Mouse (Mus musculus): ENCODE data around the gene C1qb. TPM values are rescaled to one million over a fixed set of nuclear protein-coding genes. Genes with fewer than 3 reads are reported as not detected.

The C1qb gene
- total and polyA plus RNA-seq, 3 experiments, result not detected

DNA sequence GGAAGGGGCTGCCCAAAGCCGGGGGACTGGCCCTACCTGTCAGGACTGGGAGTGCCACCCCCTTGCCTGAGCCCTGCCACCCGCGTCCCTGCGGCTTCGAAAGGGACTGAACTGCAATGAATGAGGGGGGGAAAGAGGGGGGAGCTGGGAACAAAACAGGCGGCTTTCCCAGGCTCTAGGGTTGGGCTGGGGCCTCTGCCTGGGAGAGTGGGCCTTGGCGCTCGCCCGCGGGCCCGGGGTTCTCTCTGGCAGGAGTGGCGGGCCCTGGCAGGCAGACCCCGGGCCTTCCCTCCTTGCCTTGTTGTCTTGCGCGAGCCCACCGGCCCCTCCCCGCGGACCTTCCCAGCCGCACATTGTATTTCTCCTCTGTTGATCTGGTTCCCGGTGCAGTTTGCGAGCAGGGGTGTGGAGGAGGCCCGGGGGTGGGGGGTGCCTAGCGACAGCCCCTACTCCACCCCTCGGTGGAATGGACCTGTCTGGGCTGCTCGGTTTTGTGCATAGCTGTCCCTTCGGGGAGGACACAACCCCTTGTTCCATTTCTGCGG is 49.5 kb downstream of the C1qb start:
- Histone ChIP-seq H3K79me2 (replicated peaks; ENCODE audit: control insufficient read depth, extremely low read depth, insufficient read depth, poor library complexity, severe bottlenecking) (no peaks in the 10 kb centered on the region), H3K9ac (ENCODE audit: insufficient read depth, low read depth) (no peak overlapping the region), H3K4me3 (replicated peaks in 1 of 3; ENCODE audit: low read depth in 2 of 3, low read length in 2 of 3, poor library complexity in 1 of 3) (no peak overlapping the region), H3K4me2 (ENCODE audit: insufficient read depth, low read depth, poor library complexity, severe bottlenecking) (no peak overlapping the region), H3K36me3 (replicated peaks in 1 of 2; ENCODE audit: control insufficient read depth in 1 of 2, insufficient read depth in 1 of 2, low read length in 1 of 2) (no peaks in the 10 kb centered on the region), H3K27me3 (replicated peaks) (peaks cover 60% of the 10 kb centered on the region), H3K27ac (ENCODE audit: insufficient read depth, low read depth) (no peak overlapping the region), H3K9me3 (replicated peaks; ENCODE audit: low read length) (peaks cover 7% of the 10 kb centered on the region), H3K4me1 (ENCODE audit: control insufficient read depth in 1 of 2, insufficient read depth in 2 of 2) (peaks cover 0 to 21% of the 10 kb centered on the region in 2 experiments; a peak in 2 of 4 replicates)
- dilution Hi-C loops (cut with MboI; ENCODE audit: extremely low pct_ligation_motif_present, extremely low pct_unique_long_range_greater_than_20kb, low sequenced_read_pairs), result no loop called here
- no peak for DNase-seq (ENCODE audit: extremely low read depth)
- in situ Hi-C loops (cut with MboI; ENCODE audit: low pct_ligation_motif_present, low pct_unique_long_range_greater_than_20kb, low sequenced_read_pairs), result no loop called here
- TF ChIP-seq ZNF384 (IDR thresholded peaks at IDR 0.05; ENCODE audit: low read depth, low read length) (no peak), EP300 (IDR thresholded peaks at IDR 0.05; ENCODE audit: low read length) (no peak)

- in situ Hi-C loops (cut with MboI; ENCODE audit: low pct_ligation_motif_present, low pct_unique_long_range_greater_than_20kb, low sequenced_read_pairs) (no loop called here), dilution Hi-C loops (cut with MboI; ENCODE audit: extremely low pct_ligation_motif_present, extremely low pct_unique_long_range_greater_than_20kb, low sequenced_read_pairs) (no loop called here)
- Histone ChIP-seq H3K4me3 (replicated peaks in 1 of 3; ENCODE audit: low read depth in 2 of 3, low read length in 2 of 3, poor library complexity in 1 of 3) (no peak within 1 kb of the TSS), H3K9me3 (replicated peaks; ENCODE audit: low read length) (peaks cover 7% of the 10 kb centered on the region), H3K79me2 (replicated peaks; ENCODE audit: control insufficient read depth, extremely low read depth, insufficient read depth, poor library complexity, severe bottlenecking) (no peaks in the 10 kb centered on the region), H3K4me1 (ENCODE audit: control insufficient read depth in 1 of 2, insufficient read depth in 2 of 2) (peaks cover 0 to 21% of the 10 kb centered on the region in 2 experiments; a peak in 2 of 4 replicates), H3K27ac (ENCODE audit: insufficient read depth, low read depth) (no peak within 1 kb of the TSS), H3K9ac (ENCODE audit: insufficient read depth, low read depth) (no peak within 1 kb of the TSS), H3K27me3 (replicated peaks) (peaks cover 62% of the 10 kb centered on the region), H3K36me3 (replicated peaks in 1 of 2; ENCODE audit: control insufficient read depth in 1 of 2, insufficient read depth in 1 of 2, low read length in 1 of 2) (no peaks in the 10 kb centered on the region), H3K4me2 (ENCODE audit: insufficient read depth, low read depth, poor library complexity, severe bottlenecking) (no peak within 1 kb of the TSS)
- TF ChIP-seq SIN3A (IDR thresholded peaks at IDR 0.05; ENCODE audit: low read length) (no peak), POLR2A (IDR thresholded peaks at IDR 0.05; ENCODE audit: low read depth, low read length) (no peak), TCF12 (IDR thresholded peaks at IDR 0.05; ENCODE audit: low read depth, low read length) (no peak), EP300 (IDR thresholded peaks at IDR 0.05; ENCODE audit: low read length) (no peak), ZNF384 (IDR thresholded peaks at IDR 0.05; ENCODE audit: low read depth, low read length) (no peak), KAT2A (IDR thresholded peaks at IDR 0.05; ENCODE audit: insufficient replicate concordance, low read length) (no peak), NELFE (IDR thresholded peaks at IDR 0.05; ENCODE audit: low read depth, low read length) (no peak), ETS1 (conservative IDR thresholded peaks at IDR 0.05; ENCODE audit: low read depth, low read length) (no peak), ZC3H11A (IDR thresholded peaks at IDR 0.05; ENCODE audit: low read depth, low read length) (no peak)
- no peak for DNase-seq (ENCODE audit: extremely low read depth)
Observed at GRCm38 (mm10) chr4:136835621-136836386, 50.2 kb downstream of the C1qb start, which contains the start of gene Ephb2. Gene Ephb2 (minus strand): TSS chr4:136835988.

DNA sequence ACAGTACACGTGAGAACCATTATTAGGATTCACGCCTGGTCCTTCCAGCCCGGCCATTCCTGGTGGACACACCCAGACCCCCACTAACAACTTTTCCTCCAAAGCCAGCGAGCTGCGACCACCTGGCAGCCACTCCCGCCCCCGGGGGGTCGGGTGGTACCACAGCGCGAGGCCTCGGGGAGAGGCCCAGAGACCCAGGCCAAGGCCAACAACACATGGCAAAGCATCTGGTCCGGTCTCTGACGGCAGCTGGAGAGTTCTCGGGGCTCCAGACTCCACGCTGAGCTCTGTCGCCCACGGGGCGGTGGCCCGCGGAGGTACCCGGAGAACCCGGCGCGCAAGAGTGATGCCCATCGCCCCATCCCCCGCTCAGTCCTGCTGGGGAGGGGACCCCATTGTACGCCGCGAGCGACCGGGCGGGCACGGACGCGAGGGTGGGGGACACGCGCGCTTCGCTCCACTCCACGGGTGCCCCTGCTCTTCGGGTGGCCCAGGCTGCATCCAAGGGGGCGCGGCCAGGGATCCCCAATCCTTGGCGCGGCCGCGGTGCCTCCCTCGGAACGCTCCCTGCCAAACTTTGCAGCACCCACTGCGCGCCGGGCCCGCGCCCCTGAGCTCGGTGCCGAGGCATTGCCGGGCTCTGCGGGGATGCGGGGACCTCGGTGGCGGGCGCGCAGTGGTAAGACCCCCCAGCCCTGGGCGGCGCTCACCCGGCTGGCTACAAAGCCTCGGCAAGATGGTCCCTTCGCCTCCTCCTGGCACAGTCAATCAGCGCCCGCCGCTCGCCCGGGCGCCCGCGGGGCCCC is 51.0 kb downstream of the C1qb start:
- in situ Hi-C loops (cut with MboI; ENCODE audit: low pct_ligation_motif_present, low pct_unique_long_range_greater_than_20kb, low sequenced_read_pairs) (no loop called here), dilution Hi-C loops (cut with MboI; ENCODE audit: extremely low pct_ligation_motif_present, extremely low pct_unique_long_range_greater_than_20kb, low sequenced_read_pairs) (no loop called here)
- no peak for DNase-seq (ENCODE audit: extremely low read depth)
- no peak overlapping the region for H3K27ac ChIP-seq (ENCODE audit: insufficient read depth, low read depth)
- no peak overlapping the region for H3K4me2 ChIP-seq (ENCODE audit: insufficient read depth, low read depth, poor library complexity, severe bottlenecking)
- H3K27me3 ChIP-seq (replicated peaks), result peaks cover 61% of the 10 kb centered on the region
- H3K36me3 ChIP-seq (replicated peaks in 1 of 2; ENCODE audit: control insufficient read depth in 1 of 2, insufficient read depth in 1 of 2, low read length in 1 of 2), result no peaks in the 10 kb centered on the region
- H3K9me3 ChIP-seq (replicated peaks; ENCODE audit: low read length), result peaks cover 7% of the 10 kb centered on the region
- no peak overlapping the region for H3K9ac ChIP-seq (ENCODE audit: insufficient read depth, low read depth)
- no peaks in the 10 kb centered on the region for H3K79me2 ChIP-seq (replicated peaks; ENCODE audit: control insufficient read depth, extremely low read depth, insufficient read depth, poor library complexity, severe bottlenecking)
- H3K4me3 ChIP-seq (replicated peaks in 1 of 3; ENCODE audit: low read depth in 2 of 3, low read length in 2 of 3, poor library complexity in 1 of 3), result no peak overlapping the region
- H3K4me1 ChIP-seq (ENCODE audit: control insufficient read depth in 1 of 2, insufficient read depth in 2 of 2), result peaks cover 0 to 21% of the 10 kb centered on the region in 2 experiments; a peak in 2 of 4 replicates
- TF ChIP-seq MYC (IDR thresholded peaks at IDR 0.05; ENCODE audit: low read depth, low read length) (no peak), UBTF (IDR thresholded peaks at IDR 0.05; ENCODE audit: low read depth, low read length) (no peak), CHD2 (IDR thresholded peaks at IDR 0.05; ENCODE audit: low read length) (no peak), JUN (IDR thresholded peaks at IDR 0.05; ENCODE audit: insufficient read depth, low read depth, low read length) (no peak), SIN3A (IDR thresholded peaks at IDR 0.05; ENCODE audit: low read length) (no peak), SMC3 (IDR thresholded peaks at IDR 0.05; ENCODE audit: low read depth, low read length) (no peak), IRF4 (IDR thresholded peaks at IDR 0.05; ENCODE audit: low read depth, low read length) (no peak), MAZ (IDR thresholded peaks at IDR 0.05; ENCODE audit: low read depth, low read length) (no peak), ZMIZ1 (IDR thresholded peaks at IDR 0.05; ENCODE audit: low read depth, low read length) (no peak), USF1 (IDR thresholded peaks at IDR 0.05; ENCODE audit: low read depth, low read length) (no peak), USF2 (conservative IDR thresholded peaks at IDR 0.05; ENCODE audit: low read depth, low read length) (no peak), ELF1 (IDR thresholded peaks at IDR 0.05; ENCODE audit: low read depth, low read length) (no peak), TCF12 (IDR thresholded peaks at IDR 0.05; ENCODE audit: low read depth, low read length) (no peak), POLR2A (IDR thresholded peaks at IDR 0.05; ENCODE audit: low read depth, low read length) (no peak), KAT2A (IDR thresholded peaks at IDR 0.05; ENCODE audit: insufficient replicate concordance, low read length) (no peak), ZNF384 (IDR thresholded peaks at IDR 0.05; ENCODE audit: low read depth, low read length) (no peak), HCFC1 (IDR thresholded peaks at IDR 0.05; ENCODE audit: low read depth, low read length) (no peak)

Data from CH12.LX (cell line).